Mouse (Mus musculus) C2C12 (cell line): ENCODE data around the gene Gp1ba.

Experiments used
- CTCF ChIP-seq: IDR thresholded peaks from one replicate; pipeline ENCODE4 v1.5.1; 2011; ENCODE audit not compliant: control insufficient read depth, insufficient read depth, insufficient read length
- MAX ChIP-seq: IDR thresholded peaks from one replicate; pipeline ENCODE4 v1.6.1; 2011; ENCODE audit warnings: mild to moderate bottlenecking, control low read depth
- USF1 ChIP-seq: IDR thresholded peaks from one replicate; pipeline ENCODE4 v1.6.1; 2011; ENCODE audit warnings: low read depth, mild to moderate bottlenecking, control low read depth, moderate library complexity

- TF ChIP-seq CTCF = no peak
- no peak for TF ChIP-seq MAX
- no peak for TF ChIP-seq USF1
Measured at GRCm38 (mm10) chr11:70689578-70689977, 50.7 kb downstream of the Gp1ba start.
